Mouse (Mus musculus) CH12.LX (cell line): Measurements from ENCODE around the gene Cped1. TPM values are rescaled to one million over a fixed set of nuclear protein-coding genes. Genes with fewer than 3 reads are reported as not detected.

ENCODE experiments used
- DNase-seq: peaks from one replicate; pipeline ENCODE4 v3.0.0-alpha.2; 2013; ENCODE audit errors: extremely low read depth
- H3K27ac ChIP-seq: 2 replicates; pipeline ENCODE4 v1.5.1; 2012; ENCODE audit warnings: low read depth, mild to moderate bottlenecking, control low read depth, moderate library complexity; ENCODE audit not compliant: insufficient read depth
- H3K27me3 ChIP-seq: replicated peaks from 2 replicates; pipeline ENCODE3; 2012; ENCODE audit warnings: inconsistent platforms
- H3K36me3 ChIP-seq, 2 experiments: replicated peaks in 1 of 2; 2 replicates each; pipeline versions ENCODE3 to v1.6.1; 2012; ENCODE audit warnings: inconsistent platforms in 1 of 2, low read length in 1 of 2, mild to moderate bottlenecking in 1 of 2, mixed read lengths in 1 of 2, moderate library complexity in 1 of 2; ENCODE audit not compliant: control insufficient read depth in 1 of 2, insufficient read depth in 1 of 2
- H3K4me1 ChIP-seq, 2 experiments: 2 replicates each; pipeline ENCODE4 v1.6.1; 2012; ENCODE audit warnings: inconsistent platforms in 1 of 2, moderate library complexity in 1 of 2; ENCODE audit not compliant: insufficient read depth in 2 of 2, control insufficient read depth in 1 of 2
- H3K4me2 ChIP-seq: 2 replicates; pipeline ENCODE4 v1.6.1; 2012; ENCODE audit warnings: low read depth, mild to moderate bottlenecking, control low read depth; ENCODE audit not compliant: poor library complexity, insufficient read depth, severe bottlenecking
- H3K4me3 ChIP-seq, 3 experiments: fragments of 150-350 bp in 1 of 3; sonication (generic) in 1 of 3; replicated peaks in 1 of 3; 2 replicates each; pipeline versions ENCODE3 to v1.5.1; 2011 to 2012; ENCODE audit warnings: low read depth in 2 of 3, low read length in 2 of 3, mild to moderate bottlenecking in 2 of 3, moderate library complexity in 2 of 3, control low read depth in 1 of 3, improper control_type of control experiment in 1 of 3, inconsistent platforms in 1 of 3, mixed read lengths in 1 of 3; ENCODE audit not compliant: poor library complexity in 1 of 3
- H3K79me2 ChIP-seq: replicated peaks from 2 replicates; pipeline ENCODE4 v1.6.1; 2012; ENCODE audit warnings: mild to moderate bottlenecking, moderate library complexity; ENCODE audit not compliant: control insufficient read depth, poor library complexity, insufficient read depth, severe bottlenecking; ENCODE audit errors: extremely low read depth
- H3K9ac ChIP-seq: 2 replicates; pipeline ENCODE4 v1.6.1; 2012; ENCODE audit warnings: low read depth, mild to moderate bottlenecking, control low read depth, moderate library complexity; ENCODE audit not compliant: insufficient read depth
- H3K9me3 ChIP-seq: replicated peaks from 2 replicates; pipeline ENCODE3; 2012; ENCODE audit warnings: low read length, inconsistent platforms, mixed read lengths
- BHLHE40 ChIP-seq: IDR thresholded peaks from 2 replicates; pipeline ENCODE4 v1.6.1; 2011; ENCODE audit warnings: mild to moderate bottlenecking, low read depth, low read length, improper control_type of control experiment
- CHD2 ChIP-seq: IDR thresholded peaks from 2 replicates; pipeline ENCODE4 v1.6.1; 2011; ENCODE audit warnings: low read length, improper control_type of control experiment
- CTCF ChIP-seq, 2 experiments: IDR thresholded peaks in 1 of 2; conservative IDR thresholded peaks in 1 of 2; 2 replicates each; pipeline ENCODE4 v1.5.1; 2011 to 2012; ENCODE audit warnings: low read depth in 2 of 2, low read length in 2 of 2, improper control_type of control experiment in 1 of 2, inconsistent platforms in 1 of 2, mild to moderate bottlenecking in 1 of 2, moderate library complexity in 1 of 2
- E2F4 ChIP-seq: IDR thresholded peaks from 2 replicates; pipeline ENCODE4 v1.6.1; 2011; ENCODE audit warnings: low read depth, low read length, improper control_type of control experiment; ENCODE audit not compliant: insufficient replicate concordance
- JUND ChIP-seq: conservative IDR thresholded peaks from 2 replicates; pipeline ENCODE4 v1.6.1; 2011; ENCODE audit warnings: low read depth, low read length, improper control_type of control experiment
- KAT2A ChIP-seq: IDR thresholded peaks from 2 replicates; pipeline ENCODE4 v1.6.1; 2012; ENCODE audit warnings: low read length, improper control_type of control experiment, inconsistent platforms; ENCODE audit not compliant: insufficient replicate concordance
- MAX ChIP-seq: IDR thresholded peaks from 2 replicates; pipeline ENCODE4 v1.6.1; 2011; ENCODE audit warnings: low read length, improper control_type of control experiment
- MAZ ChIP-seq: IDR thresholded peaks from 2 replicates; pipeline ENCODE4 v1.6.1; 2012; ENCODE audit warnings: low read depth, mild to moderate bottlenecking, inconsistent platforms, low read length, improper control_type of control experiment, moderate library complexity
- MEF2A ChIP-seq: IDR thresholded peaks from 2 replicates; pipeline ENCODE4 v1.6.1; 2014; ENCODE audit warnings: low read depth, mild to moderate bottlenecking, inconsistent platforms, low read length, improper control_type of control experiment, borderline replicate concordance
- MYC ChIP-seq: IDR thresholded peaks from 2 replicates; pipeline ENCODE4 v1.6.1; 2011; ENCODE audit warnings: low read depth, mild to moderate bottlenecking, improper control_type of control experiment, low read length
- NELFE ChIP-seq: IDR thresholded peaks from 2 replicates; pipeline ENCODE4 v1.6.1; 2011; ENCODE audit warnings: low read depth, low read length, improper control_type of control experiment
- NRF1 ChIP-seq: IDR thresholded peaks from 2 replicates; pipeline ENCODE4 v1.6.1; 2014; ENCODE audit warnings: low read depth, mild to moderate bottlenecking, inconsistent platforms, low read length, improper control_type of control experiment, moderate library complexity
- PAX5 ChIP-seq: IDR thresholded peaks from 2 replicates; pipeline ENCODE4 v1.6.1; 2012; ENCODE audit warnings: low read length, inconsistent platforms, mixed read lengths
- POLR2A ChIP-seq: IDR thresholded peaks from 2 replicates; pipeline ENCODE4 v1.6.1; 2011; ENCODE audit warnings: low read depth, mild to moderate bottlenecking, improper control_type of control experiment, low read length
- TBP ChIP-seq: conservative IDR thresholded peaks from 2 replicates; pipeline ENCODE4 v1.6.1; 2011; ENCODE audit warnings: low read depth, low read length, improper control_type of control experiment
- TCF12 ChIP-seq: IDR thresholded peaks from 2 replicates; pipeline ENCODE4 v1.6.1; 2014; ENCODE audit warnings: low read depth, mild to moderate bottlenecking, inconsistent platforms, low read length, improper control_type of control experiment
- USF1 ChIP-seq: IDR thresholded peaks from 2 replicates; pipeline ENCODE4 v1.6.1; 2014; ENCODE audit warnings: low read depth, mild to moderate bottlenecking, inconsistent platforms, low read length, improper control_type of control experiment
- USF2 ChIP-seq: conservative IDR thresholded peaks from 2 replicates; pipeline ENCODE4 v1.6.1; 2011; ENCODE audit warnings: low read depth, low read length, improper control_type of control experiment
- ZC3H11A ChIP-seq: IDR thresholded peaks from 2 replicates; pipeline ENCODE4 v1.6.1; 2012; ENCODE audit warnings: low read depth, mild to moderate bottlenecking, inconsistent platforms, low read length, improper control_type of control experiment
- ZKSCAN1 ChIP-seq: IDR thresholded peaks from 2 replicates; pipeline ENCODE4 v1.6.1; 2012; ENCODE audit warnings: low read depth, inconsistent platforms, low read length, improper control_type of control experiment, borderline replicate concordance
- dilution Hi-C: fragments of 300-500 bp; cut with MboI; formaldehyde crosslinking; loops from 2 replicates; pipeline ENCODE4 v1.14.3; 2020; ENCODE audit warnings: low sequenced_read_pairs; ENCODE audit not compliant: extremely low pct_unique_long_range_greater_than_20kb, extremely low pct_ligation_motif_present
- in situ Hi-C: fragments of 300-500 bp; cut with MboI; formaldehyde crosslinking; loops from 3 replicates; pipeline ENCODE4 v1.14.3; 2019; ENCODE audit warnings: low sequenced_read_pairs, low pct_ligation_motif_present, low pct_unique_long_range_greater_than_20kb, mixed read lengths
- polyA plus RNA-seq: library from polyadenylated mRNA; unstranded; fragments of >175 nt; gene quantifications from 2 replicates; pipeline ENCODE4 v1.2.1, GENCODE M21; 2012; ENCODE audit warnings: low read depth; ENCODE audit not compliant: insufficient read length
- total RNA-seq, 2 experiments: library from RNA; depleted of rRNA; stranded (reverse); fragments of 300-350 nt in 1 of 2; fragments of >200 nt in 1 of 2; gene quantifications; 2 replicates each; pipeline ENCODE4 v1.2.3; 2012 to 2014

Cped1 gene
- total and polyA plus RNA-seq, 3 experiments, result 0.51 to 6.8 (median 1.1) TPM

DNA sequence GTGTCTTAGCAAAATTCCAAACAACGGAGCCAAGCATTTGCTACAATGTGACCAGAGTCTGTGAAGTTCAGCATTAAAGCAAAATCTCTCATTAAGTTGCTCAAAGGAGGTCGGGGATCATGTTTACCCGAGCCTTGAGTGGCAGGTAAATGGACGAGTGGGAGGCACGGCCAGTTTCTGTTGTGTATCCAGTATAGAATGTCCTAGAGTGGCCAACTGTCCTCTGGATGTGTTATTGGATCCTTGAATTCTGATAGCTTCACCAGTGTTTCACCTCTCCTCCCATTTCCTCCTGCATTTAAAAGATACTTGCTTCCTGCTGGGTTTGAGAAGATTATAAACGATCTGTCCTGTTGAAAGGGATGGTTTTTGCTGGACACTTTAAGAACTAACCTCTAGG, 14.4 kb downstream of the Cped1 start:
- no peaks in the 10 kb centered on the region for H3K36me3 ChIP-seq
- no peak overlapping the region for H3K9ac ChIP-seq
- in situ Hi-C loops, result no loop called here
- peaks cover 12 to 19% of the 10 kb centered on the region in 2 experiments for H3K4me1 ChIP-seq
- no peak overlapping the region for H3K27ac ChIP-seq
- H3K27me3 ChIP-seq, result no peaks in the 10 kb centered on the region
- no peaks in the 10 kb centered on the region for H3K9me3 ChIP-seq
- dilution Hi-C loops, result no loop called here
- no peak overlapping the region for H3K4me3 ChIP-seq
- DNase-seq, result no peak
- H3K79me2 ChIP-seq, result no peaks in the 10 kb centered on the region
- TF ChIP-seq PAX5 (no peak), NELFE (no peak), KAT2A (no peak), TBP (no peak), MAX (no peak)
- H3K4me2 ChIP-seq, result no peak overlapping the region

DNA sequence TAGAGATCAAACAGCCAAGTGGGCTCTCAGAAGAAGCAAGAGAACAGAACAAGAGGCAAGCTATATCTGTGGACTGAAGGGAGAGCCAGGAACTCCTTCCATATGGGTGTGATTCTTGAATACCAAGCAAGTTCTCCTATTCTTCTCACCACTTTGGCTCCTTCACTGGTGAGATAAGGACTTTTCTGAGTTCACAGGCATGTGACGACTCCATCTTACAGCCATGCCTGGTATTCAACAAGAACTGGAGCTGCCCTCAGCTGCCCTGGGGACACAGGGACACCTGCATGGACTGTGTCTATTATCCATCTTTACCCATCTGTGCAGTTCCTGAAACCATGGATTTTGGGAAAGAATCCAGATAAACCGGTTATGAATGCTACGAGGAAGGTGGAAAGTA, 15.2 kb downstream of the Cped1 start:
- Histone ChIP-seq H3K4me3 (no peak overlapping the region), H3K9ac (no peak overlapping the region), H3K4me2 (no peak overlapping the region), H3K27ac (no peak overlapping the region), H3K4me1 (peaks cover 12 to 19% of the 10 kb centered on the region in 2 experiments), H3K9me3 (no peaks in the 10 kb centered on the region), H3K79me2 (no peaks in the 10 kb centered on the region), H3K27me3 (no peaks in the 10 kb centered on the region), H3K36me3 (no peaks in the 10 kb centered on the region)
- in situ Hi-C loops, result no loop called here
- dilution Hi-C loops, result no loop called here
- no peak for DNase-seq
- no peak for TF ChIP-seq TCF12
- TF ChIP-seq USF2, result no peak
- TF ChIP-seq ZC3H11A, result no peak
- TF ChIP-seq BHLHE40, result no peak
- no peak for TF ChIP-seq POLR2A
- no peak for TF ChIP-seq USF1
- TF ChIP-seq CHD2, result no peak
- no peak for TF ChIP-seq MYC
- TF ChIP-seq E2F4, result no peak
- no peak for TF ChIP-seq CTCF (conservative IDR thresholded peaks at IDR 0.05 in 1 of 2, IDR thresholded peaks at IDR 0.05 in 1 of 2; ENCODE audit: low read depth in 2 of 2, low read length in 2 of 2)
- no peak for TF ChIP-seq PAX5
- TF ChIP-seq NRF1, result no peak
- no peak for TF ChIP-seq MEF2A
- no peak for TF ChIP-seq ZKSCAN1
- TF ChIP-seq TBP, result no peak
- no peak for TF ChIP-seq MAZ
- no peak for TF ChIP-seq JUND
